Mouse (Mus musculus) C2C12 (cell line): ENCODE results near the gene Adamts14. TPM values are rescaled to one million over a fixed set of nuclear protein-coding genes. Genes with fewer than 3 reads are reported as not detected.

Experiments used
- H3K27me3 ChIP-seq: one replicate; pipeline ENCODE4 v1.6.1; 2011; ENCODE audit not compliant: control insufficient read depth, insufficient read depth, insufficient read length
- H3K36me3 ChIP-seq: one replicate; pipeline ENCODE4 v1.6.1; 2011; ENCODE audit not compliant: control insufficient read depth, insufficient read depth
- H3K4me3 ChIP-seq: one replicate; pipeline ENCODE4 v1.5.1; 2011; ENCODE audit warnings: mild to moderate bottlenecking, control low read depth; ENCODE audit not compliant: poor library complexity, insufficient read depth, severe bottlenecking
- H3K79me2 ChIP-seq: one replicate; pipeline ENCODE4 v1.6.1; 2011; ENCODE audit not compliant: control insufficient read depth, insufficient read depth
- H3K79me3 ChIP-seq: one replicate; pipeline ENCODE4 v1.6.1; 2011; ENCODE audit warnings: low read depth, control low read depth
- H3ac ChIP-seq: one replicate; pipeline ENCODE3; 2011; ENCODE audit warnings: low read depth; ENCODE audit not compliant: control insufficient read depth, insufficient read length
- CEBPB ChIP-seq: IDR thresholded peaks from one replicate; pipeline ENCODE4 v1.6.1; 2011; ENCODE audit warnings: low read depth, mild to moderate bottlenecking, control low read depth, moderate library complexity
- CTCF ChIP-seq: IDR thresholded peaks from one replicate; pipeline ENCODE4 v1.5.1; 2011; ENCODE audit not compliant: control insufficient read depth, insufficient read depth, insufficient read length
- FOSL1 ChIP-seq: IDR thresholded peaks from one replicate; pipeline ENCODE4 v1.8.0; 2011; ENCODE audit warnings: mild to moderate bottlenecking, low read length; ENCODE audit not compliant: poor library complexity, insufficient read depth, severe bottlenecking
- MAX ChIP-seq: IDR thresholded peaks from one replicate; pipeline ENCODE4 v1.6.1; 2011; ENCODE audit warnings: mild to moderate bottlenecking, control low read depth
- MYOD1 ChIP-seq: IDR thresholded peaks from one replicate; pipeline ENCODE4 v1.6.1; 2011; ENCODE audit warnings: low read depth; ENCODE audit not compliant: control insufficient read depth, insufficient read length
- MYOG ChIP-seq: IDR thresholded peaks from one replicate; pipeline ENCODE4 v1.6.1; 2011; ENCODE audit not compliant: control insufficient read depth, insufficient read length; ENCODE audit errors: extremely low read depth
- USF1 ChIP-seq: IDR thresholded peaks from one replicate; pipeline ENCODE4 v1.6.1; 2011; ENCODE audit warnings: low read depth, mild to moderate bottlenecking, control low read depth, moderate library complexity
- polyA plus RNA-seq: library from polyadenylated mRNA; unstranded; fragments of >200 nt; fragmentation: generic; extraction: Trizol; gene quantifications from one replicate; pipeline ENCODE4 v1.2.1, GENCODE M21; 2012; ENCODE audit warnings: missing spikeins

Gene Adamts14
- polyA plus RNA-seq, 1 experiment: 7.0 TPM

DNA sequence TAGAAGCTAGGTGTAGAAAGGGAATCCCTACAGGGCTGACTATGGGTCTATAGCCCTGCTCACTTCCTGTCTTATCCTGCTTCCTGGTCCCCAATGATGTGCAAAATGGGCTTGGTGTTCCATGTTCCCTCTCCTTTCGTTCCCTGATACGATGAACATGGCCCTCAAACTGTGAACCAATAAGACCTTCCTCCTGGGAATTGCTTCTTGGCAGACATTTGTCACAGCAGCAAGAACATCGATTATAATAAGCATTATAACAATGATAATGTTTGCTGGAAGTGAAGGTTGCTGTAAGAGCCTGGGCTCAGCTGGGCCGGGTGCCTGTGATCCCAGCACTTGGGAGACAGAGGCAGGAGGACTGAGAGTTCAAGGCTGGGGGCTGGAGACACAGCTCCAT lies 11.1 kb upstream of the Adamts14 start:
- H3ac ChIP-seq: no peak overlapping the region
- H3K79me2 ChIP-seq: no peaks in the 10 kb centered on the region
- H3K4me3 ChIP-seq: no peak overlapping the region
- no peaks in the 10 kb centered on the region for H3K36me3 ChIP-seq
- no peak for TF ChIP-seq FOSL1
- TF ChIP-seq CTCF: no peak
- TF ChIP-seq MYOG: no peak
- no peak for TF ChIP-seq MYOD1
- TF ChIP-seq CEBPB: no peak
- no peak for TF ChIP-seq USF1
- no peak for TF ChIP-seq MAX
- H3K79me3 ChIP-seq: no peaks in the 10 kb centered on the region
- no peaks in the 10 kb centered on the region for H3K27me3 ChIP-seq

DNA sequence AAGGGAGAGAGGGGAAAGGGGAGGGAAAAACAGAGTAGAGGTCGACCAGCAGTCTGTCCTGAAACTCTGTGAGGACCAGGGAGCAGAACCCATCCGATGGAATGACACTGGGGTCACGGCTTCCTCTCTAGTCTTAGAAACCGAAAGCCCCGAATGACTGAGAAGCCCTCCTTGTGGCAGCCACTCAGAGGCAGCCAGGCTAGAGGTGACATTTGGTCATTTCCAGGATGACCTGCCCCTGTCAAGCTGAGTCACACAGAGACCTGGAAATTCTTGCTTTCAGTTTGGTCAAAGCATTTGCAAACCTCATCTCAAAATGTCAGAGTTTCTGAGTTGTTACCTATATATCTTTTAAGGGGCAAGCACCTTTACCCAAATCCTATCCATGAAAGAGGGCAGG lies 7.9 kb upstream of the Adamts14 start:
- H3K79me3 ChIP-seq: no peaks in the 10 kb centered on the region
- H3K36me3 ChIP-seq: no peaks in the 10 kb centered on the region
- H3K27me3 ChIP-seq: no peaks in the 10 kb centered on the region
- H3ac ChIP-seq: no peak overlapping the region
- TF ChIP-seq MYOG (no peak), CTCF (no peak), MAX (no peak), FOSL1 (no peak), USF1 (no peak), CEBPB (no peak), MYOD1 (no peak)
- no peaks in the 10 kb centered on the region for H3K79me2 ChIP-seq
- H3K4me3 ChIP-seq: no peak overlapping the region

DNA sequence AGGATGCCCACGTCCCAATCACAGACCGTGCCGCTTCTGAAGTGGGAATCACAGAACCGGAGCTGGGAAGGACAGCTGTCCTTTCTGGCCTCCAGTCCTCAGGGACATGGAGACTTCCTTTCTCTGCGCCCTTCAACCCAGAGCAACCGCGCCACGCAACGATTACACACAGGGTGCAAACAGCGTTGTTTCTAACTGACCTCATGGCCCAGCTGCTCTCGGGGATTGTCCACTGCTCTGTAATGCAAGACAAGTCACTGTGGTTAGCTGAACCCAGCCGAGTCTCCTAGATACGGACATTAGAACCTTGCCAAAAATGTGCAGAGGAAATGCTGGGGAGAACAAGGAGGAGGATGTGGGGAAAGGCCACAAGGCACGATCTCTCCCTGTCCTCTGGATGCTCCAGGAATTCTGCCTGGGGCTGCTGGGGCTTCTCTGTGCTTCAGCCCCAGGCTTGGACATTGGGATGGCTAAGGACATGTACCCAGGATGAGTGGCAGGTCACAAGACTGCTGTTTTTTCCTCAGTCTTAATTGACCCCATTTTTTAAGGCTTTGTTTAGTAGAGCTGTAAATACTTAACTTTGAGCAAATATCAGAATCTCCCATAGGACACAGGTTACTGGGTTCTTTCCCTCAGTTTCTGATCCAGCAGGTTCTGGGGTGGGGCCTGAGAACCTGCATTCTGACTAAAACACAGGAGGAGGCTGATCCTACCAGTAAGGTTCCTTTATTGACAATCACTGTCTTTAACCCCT lies 4.9 kb upstream of the Adamts14 start:
- peak overlapping the region; percentile 26 for H3ac ChIP-seq
- H3K79me3 ChIP-seq: no peaks in the 10 kb centered on the region
- no peaks in the 10 kb centered on the region for H3K27me3 ChIP-seq
- H3K4me3 ChIP-seq: no peak overlapping the region
- no peaks in the 10 kb centered on the region for H3K36me3 ChIP-seq
- no peaks in the 10 kb centered on the region for H3K79me2 ChIP-seq
- TF ChIP-seq MAX: peak; percentile 97
- peak; percentile 99 for TF ChIP-seq MYOD1
- peak; percentile 65 for TF ChIP-seq CEBPB
- TF ChIP-seq FOSL1: no peak
- TF ChIP-seq USF1: no peak
- TF ChIP-seq CTCF: no peak
- TF ChIP-seq MYOG: no peak

DNA sequence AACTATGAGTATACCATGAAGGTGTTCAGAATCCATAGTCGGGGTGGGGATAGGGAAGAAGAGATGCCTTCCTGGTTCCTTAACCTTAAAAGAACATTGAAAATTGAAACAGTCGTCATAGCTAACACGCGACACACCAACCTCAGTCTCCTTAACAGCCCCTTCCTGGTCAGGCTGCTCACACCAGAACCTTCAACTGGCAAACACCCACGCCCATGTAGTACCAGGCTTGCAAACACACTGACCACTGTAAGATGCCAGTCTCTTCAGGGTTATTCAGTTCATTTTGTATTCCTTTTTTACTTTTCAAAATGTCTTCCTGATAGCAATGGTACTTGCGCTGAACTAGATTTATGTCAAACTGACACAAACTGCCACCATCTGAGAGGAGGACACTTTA lies 3.8 kb upstream of the Adamts14 start:
- Histone ChIP-seq H3K4me3 (no peak overlapping the region), H3K79me3 (no peaks in the 10 kb centered on the region), H3K36me3 (no peaks in the 10 kb centered on the region), H3ac (no peak overlapping the region), H3K27me3 (no peaks in the 10 kb centered on the region), H3K79me2 (no peaks in the 10 kb centered on the region)
- TF ChIP-seq MYOD1 (no peak), USF1 (no peak)

DNA sequence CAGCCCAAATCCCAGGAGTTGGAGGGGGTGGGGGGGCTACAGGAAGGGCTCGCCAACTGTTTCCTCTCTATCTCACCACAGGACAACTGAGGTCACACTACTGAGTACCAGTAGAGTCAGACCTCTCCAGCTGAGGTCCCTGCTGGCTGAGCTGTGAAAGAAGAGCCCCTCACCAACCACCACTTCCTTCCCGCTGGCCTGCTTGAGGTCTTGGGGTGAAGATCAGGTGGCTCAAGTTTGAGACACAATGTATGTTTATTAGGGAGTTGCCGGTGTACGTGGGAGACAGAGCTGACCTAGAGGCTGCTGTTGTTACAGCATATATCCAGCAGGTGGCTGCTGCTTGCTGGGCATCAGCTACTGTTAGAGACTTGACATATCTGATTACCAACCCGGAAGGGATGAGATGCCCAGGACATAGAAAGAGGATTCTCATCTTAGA lies 2.5 kb upstream of the Adamts14 start:
- peak; percentile 66 for TF ChIP-seq CTCF
- no peak for TF ChIP-seq FOSL1
- peak; percentile 52 for TF ChIP-seq MYOD1
- TF ChIP-seq MAX: peak; percentile 89
- TF ChIP-seq MYOG: no peak
- peaks cover 2% of the 10 kb centered on the region for H3K79me3 ChIP-seq
- peaks cover 7% of the 10 kb centered on the region for H3K79me2 ChIP-seq
- peaks cover 3% of the 10 kb centered on the region for H3K36me3 ChIP-seq
- no peaks in the 10 kb centered on the region for H3K27me3 ChIP-seq
- H3K4me3 ChIP-seq: no peak overlapping the region
- no peak overlapping the region for H3ac ChIP-seq

DNA sequence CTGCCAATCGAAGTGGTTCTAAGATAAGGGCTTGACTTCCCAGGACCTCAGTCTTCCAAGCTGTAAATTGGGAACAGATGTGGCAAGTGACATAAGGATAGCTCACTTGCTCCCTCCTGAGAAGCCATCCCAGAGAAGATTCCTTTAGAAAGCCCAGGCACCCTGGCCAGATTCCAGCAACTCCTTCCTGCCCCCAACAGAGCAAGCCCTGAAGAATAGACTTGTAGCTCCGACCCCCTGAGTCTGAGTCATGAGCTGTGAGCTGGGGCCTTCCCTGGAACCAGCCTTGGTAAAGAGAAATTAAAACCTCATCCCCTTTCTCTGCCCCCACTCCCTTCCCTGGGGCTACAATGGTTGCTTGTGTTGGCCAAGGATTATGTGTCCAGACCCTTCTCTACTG lies 1.3 kb upstream of the Adamts14 start:
- peaks cover 17% of the 10 kb centered on the region for H3K79me2 ChIP-seq
- no peaks in the 10 kb centered on the region for H3K27me3 ChIP-seq
- H3K79me3 ChIP-seq: peaks cover 5% of the 10 kb centered on the region
- no peak overlapping the region for H3ac ChIP-seq
- TF ChIP-seq MYOD1 (no peak), USF1 (no peak), FOSL1 (no peak), MYOG (no peak), CTCF (no peak), MAX (no peak), CEBPB (no peak)
- peaks cover 15% of the 10 kb centered on the region for H3K36me3 ChIP-seq
- no peak overlapping the region for H3K4me3 ChIP-seq

DNA sequence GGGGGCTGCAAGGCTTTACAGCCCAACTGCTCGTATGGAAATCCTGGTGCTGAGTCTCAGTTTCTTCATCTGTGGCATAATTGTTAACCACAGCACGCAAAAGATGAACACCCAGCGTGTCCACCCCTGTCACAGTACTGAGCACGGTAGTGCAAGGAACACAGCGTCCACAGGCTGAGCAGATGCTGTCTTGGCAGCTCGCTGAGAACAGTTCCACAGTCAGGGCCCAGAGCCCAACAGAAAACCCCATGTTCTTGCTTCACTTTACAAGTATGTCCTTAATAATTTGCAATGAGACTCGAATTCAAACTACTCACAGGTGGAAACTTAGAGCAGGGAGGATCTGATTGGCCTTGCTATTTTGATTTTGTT lies 592 bp upstream of the Adamts14 start:
- Histone ChIP-seq H3K4me3 (peak overlapping the region; percentile 56), H3K36me3 (peaks cover 20% of the 10 kb centered on the region)
- TF ChIP-seq FOSL1 (no peak), CEBPB (no peak), MAX (no peak)

More for the DNA sequence above, 592 bp upstream of the Adamts14 start:
- H3K27me3 ChIP-seq: no peaks in the 10 kb centered on the region
- H3ac ChIP-seq: peak overlapping the region; percentile 54
- peaks cover 17% of the 10 kb centered on the region for H3K79me2 ChIP-seq
- H3K79me3 ChIP-seq: peaks cover 5% of the 10 kb centered on the region
